Mouse (Mus musculus): Measurements from ENCODE around the gene Itgb7.
"Not testable (repeated sequence)": the region's sequence is repeated elsewhere in the genome, so short reads cannot be mapped to it uniquely, and the experiment has no call there.

Gene Itgb7

DNA sequence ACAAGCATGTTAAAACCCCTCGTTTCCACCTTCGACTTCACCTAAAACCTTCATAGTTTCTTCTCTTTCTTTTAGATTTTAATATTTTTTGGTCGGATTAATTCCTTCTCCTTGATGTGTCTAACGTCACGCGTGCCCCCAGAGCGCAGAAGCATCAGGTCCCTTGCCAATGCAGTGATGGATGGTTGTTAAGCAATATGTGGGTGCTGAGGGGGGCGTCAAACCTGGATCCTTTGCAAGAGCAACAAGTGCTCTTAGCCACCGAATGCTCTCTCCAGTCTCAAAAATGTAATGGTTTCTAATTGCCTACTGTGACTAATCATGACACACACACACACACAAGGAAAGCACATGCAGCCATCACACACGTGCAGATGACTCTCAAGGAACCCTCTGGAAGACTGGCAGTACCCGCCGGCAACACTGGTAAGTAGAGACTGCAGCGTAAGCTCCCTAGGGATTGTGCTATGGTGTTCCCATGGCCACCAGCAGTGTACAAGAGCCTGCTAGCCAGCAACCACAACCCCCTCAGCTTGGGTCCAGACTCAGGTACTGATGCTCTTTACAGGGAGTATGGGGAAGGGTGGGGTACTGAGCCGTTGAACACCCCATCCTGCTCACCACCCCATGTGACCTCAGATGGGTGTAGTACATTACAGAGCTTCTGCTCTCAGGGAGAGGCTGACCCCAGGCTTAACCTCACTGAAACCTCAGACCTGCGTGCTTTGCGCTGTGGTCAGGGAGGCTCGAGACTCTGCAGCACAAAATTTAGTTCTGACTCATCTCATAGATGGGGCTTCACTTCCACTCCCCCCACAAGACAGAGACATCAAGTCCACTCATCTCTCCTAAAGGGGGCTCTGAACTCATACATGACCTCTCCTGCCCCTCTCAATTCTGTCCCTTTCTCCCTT is 1.1 kb downstream of the Itgb7 start:
- peak; percentile 81 for DNase-seq (ENCODE audit: extremely low read depth, insufficient read length, low spot score)

DNA sequence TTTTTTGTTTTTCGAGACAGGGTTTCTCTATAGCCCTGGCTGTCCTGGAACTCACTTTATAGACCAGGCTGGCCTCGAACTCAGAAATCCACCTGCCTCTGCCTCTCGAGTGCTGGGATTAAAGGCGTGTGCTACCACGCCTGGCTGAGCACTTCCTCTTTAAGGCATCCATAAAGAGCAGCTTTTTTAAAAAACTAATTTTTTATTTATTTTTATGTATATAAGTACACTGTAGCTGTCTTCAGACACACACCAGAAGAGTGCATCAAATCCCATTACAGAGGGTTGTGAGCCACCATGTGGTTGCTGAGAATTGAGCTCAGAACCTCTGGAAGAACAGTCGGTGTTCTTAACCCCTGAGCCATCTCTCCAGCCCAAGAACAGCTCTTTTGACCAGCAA is 6.1 kb downstream of the Itgb7 start:
- DNase-seq (ENCODE audit: extremely low read depth, insufficient read length, low spot score): not testable (repeated sequence)

DNA sequence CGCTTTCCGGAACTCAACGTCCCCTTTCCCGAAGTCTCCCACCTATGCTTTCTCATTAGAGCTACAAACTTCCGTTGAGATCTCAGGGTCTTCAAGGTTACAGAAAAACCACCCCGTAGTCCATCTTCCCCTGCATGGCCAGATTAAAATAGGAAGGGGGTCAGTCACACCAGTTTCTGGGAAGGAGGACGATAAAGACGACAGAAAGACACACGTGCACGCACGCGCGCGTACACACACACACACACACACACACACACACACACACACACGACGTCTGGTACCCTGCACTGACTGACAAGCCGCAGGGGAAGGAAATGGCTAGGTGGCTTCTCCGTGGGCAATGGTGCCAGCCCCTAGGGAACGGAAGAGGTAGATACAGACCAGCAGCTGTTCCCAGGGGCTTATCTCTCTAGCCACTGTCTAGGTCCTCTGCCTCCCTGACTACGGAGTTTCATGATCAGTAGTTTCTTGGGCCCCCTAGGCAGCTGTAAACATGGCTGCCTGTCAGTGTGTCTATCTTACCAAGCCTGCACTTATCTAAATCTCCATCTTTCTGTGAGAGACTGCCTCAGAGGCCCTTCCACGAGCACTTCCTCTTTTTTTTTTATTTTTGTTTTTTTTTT is 6.6 kb downstream of the Itgb7 start:
- DNase-seq (ENCODE audit: extremely low read depth, insufficient read length, low spot score): no peak

DNA sequence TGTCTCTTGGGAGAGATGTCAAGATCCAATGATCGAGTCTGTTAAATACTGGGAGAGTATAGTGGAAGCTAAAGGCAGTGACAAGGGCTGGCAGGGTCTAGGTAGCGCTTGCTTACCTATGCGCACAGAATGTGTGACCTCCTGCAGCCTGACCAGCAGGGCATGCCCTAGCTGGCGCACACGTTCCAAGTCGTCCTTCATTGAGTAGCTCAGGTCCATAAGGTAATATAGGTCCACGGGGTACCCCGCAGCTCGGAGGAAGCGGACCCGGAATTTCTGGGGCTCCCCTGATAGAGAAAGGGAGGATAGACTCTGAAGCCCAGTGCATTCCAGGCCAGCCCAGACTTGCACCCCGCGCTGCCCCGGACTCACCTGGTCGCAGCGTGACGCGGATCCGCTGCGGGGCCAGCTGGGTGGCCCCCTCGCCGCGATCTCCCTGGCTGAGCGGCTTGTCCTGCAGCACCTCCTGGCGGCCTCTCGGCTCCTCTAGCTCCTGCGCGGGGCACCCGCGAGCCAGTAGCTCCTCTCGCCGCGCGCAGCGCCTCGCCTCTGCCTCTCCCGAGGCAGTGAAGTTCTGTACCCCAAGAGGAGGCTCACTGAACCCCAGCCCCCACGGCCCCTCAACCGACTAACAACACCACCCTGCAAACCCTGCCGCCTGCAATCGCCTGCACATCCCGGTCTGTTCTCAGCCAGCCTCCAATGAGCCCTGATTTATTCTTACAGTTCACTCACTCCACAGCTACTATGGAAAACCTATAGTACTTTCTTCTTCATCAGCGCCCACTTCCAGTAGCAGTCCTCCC is 7.4 kb downstream of the Itgb7 start:
- DNase-seq (ENCODE audit: extremely low read depth, insufficient read length, low spot score): peak; percentile 50

DNA sequence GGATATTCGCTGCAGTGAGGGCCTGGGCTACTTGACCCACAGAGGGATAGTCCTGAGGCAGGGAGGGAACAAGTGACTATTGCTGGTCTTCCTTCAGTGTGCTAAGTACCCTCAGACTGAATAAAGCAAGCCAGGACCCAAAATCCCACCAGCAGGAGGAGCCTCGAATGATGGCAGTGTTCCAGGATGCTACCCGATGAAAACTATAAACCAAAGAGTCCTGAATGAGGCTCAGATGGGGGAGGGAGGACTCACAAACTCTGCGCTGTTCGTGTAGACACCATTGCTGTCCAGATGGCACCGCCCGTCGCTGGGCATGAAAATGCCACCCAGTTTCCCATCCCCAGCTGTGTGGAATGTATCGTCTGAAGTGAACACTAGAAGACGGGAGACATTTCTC is 9.4 kb downstream of the Itgb7 start:
- DNase-seq (ENCODE audit: extremely low read depth, insufficient read length, low spot score): no peak

DNA sequence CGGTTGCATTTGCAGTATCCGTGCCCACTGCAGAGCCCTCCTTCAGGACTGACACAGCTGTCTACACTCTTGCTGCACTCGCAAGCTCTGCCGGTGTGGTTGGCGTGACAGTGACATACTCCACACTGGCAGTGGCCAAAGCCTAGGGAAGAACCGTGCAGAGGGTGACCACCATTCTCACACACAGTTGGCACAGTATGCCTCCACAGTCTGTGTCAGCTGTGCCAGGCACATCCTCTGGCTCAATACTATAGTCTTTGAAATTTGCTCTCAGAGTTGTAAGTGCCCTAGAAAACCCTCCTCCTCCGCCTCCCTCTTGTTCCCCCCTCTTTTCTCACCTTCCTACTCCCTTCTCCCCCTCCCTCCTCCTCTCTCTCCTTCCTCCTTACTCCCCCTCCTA is 14.4 kb downstream of the Itgb7 start:
- no peak for DNase-seq (ENCODE audit: extremely low read depth, insufficient read length, low spot score)

DNA sequence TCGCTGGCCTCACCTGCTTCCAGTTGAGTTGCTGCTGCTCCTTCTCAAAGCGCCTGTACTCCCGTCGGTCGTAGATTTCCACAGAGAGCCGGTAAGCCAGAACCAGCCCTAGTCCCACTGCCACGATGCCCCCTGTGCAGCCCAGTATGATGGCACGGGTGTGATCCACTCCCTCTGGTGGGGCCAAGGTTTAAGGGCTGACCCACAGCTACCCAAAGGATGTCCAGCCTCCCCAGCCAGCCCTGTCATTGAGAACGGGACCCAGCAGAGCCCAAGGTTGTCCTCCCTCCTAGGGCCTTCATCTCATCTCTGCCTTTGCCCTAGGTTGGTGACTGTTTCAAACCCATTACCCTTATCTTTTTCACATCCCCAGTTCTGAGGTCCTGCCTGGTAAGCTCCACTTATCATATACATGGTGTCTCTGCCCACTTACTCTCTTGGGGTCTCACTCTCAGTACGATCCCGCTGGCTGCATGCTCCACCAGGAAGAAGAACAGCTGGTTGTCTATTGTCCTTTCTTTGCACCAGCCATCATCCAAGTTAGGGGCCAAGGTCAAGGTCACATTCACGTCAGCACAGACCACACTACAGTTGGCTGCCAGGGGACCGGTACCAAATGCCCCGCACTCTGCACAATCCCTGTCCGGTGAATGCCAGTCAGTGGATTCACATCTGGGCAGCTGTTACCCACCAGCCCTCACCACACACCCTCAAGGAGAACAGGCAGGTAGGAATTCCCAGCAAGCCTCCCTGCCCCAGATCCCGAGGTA is 15.1 kb downstream of the Itgb7 start:
- no peak for DNase-seq (ENCODE audit: extremely low read depth, insufficient read length, low spot score)

DNA sequence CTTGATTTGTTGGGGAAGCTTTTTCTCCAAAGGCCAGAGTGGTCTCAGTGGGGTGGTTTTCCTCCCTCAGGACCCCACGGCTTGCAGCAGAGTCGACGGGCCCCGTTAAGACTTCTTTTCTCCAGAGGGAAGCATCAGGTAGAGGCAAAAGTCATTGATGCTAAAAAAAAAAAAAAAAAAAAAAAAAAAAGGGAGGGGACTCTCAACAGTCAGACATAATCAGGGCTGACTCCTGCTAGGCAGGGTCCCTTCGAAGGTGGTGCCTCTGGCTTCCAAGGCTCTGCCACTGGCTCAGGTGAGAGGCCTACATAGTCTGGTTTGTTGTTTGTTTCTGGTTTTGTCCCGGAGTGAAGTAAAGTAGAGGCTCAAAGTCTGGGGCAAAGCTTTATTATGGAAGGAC is 16.1 kb downstream of the Itgb7 start:
- no peak for DNase-seq (ENCODE audit: extremely low read depth, insufficient read length, low spot score)

DNA sequence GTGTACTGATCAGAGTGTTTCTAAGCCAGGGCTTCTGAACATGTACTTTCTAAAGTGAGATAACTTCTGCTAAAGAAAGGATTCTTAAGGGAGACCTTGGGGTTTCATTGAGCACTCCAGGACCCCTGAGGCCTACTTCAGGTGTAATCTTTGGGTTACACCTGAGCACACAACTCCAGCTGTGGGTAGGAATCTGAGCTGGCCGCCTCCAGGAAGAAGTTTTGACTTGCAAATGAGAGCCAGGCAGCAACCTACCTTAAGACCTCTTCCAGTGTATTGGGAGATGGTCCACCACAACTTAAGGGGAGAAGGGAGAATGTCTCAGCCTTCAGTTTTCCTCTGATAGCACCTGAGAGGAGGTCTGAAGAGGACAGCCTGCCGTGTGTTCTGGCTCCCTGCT is 17.6 kb downstream of the Itgb7 start:
- DNase-seq (ENCODE audit: extremely low read depth, insufficient read length, low spot score): no peak

DNA sequence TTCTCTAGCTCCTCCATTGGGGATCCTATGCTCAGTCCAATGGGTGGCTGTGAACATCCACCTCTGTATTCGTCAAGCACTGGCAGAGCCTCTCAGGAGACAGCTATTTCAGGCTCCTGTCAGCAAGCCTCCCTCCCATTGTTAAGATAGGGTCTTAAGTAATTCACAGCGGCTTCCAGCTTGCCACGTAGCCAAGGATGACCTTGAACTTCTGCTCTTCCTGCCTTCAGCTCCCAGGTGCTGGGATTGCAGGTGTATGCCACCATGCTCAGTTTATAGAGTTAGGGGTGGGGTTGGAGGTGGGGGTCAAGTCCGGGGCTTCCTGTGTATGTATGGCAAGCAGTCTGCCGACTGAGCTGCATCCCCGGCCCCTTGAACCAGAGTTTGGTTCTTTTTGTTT is 19.8 kb downstream of the Itgb7 start:
- no peak for DNase-seq (ENCODE audit: extremely low read depth, insufficient read length, low spot score)

DNA sequence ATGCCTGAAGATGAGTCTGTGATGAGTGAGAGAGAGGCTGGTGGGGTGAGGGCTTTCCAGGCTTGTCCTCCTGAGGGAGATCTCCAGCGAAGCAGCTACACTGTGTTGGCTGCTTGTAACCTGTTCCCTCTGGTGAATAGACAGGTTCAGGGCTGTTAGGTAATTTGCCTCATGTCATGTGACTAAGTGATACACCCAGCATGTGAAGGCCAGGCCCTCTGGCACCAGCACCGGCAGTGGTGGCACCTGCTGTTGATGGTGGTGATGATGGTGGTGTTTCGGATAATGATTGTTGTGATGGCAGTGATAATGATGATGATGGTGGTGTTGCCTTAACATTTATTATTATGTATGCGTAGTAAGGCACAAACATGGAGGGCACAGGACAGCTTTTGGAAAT is 20.9 kb downstream of the Itgb7 start:
- DNase-seq (ENCODE audit: extremely low read depth, insufficient read length, low spot score): no peak

DNA sequence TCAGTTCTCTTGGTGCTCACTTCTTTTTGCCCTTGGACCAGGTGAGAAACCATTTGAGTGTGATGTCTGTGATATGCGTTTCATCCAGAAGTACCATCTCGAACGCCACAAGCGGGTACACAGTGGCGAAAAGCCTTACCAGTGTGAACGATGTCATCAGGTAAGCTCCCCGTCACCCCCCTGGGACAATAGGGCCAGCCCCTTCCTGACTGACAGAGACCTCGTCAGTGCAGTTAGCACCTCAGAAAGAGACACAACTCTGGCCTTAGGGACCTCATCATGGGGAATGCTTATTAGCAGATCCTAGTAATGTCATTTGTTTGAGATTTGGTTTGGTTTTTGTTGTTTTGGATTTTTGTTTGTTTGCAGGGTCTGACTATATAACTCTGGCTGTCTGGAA is 22.6 kb downstream of the Itgb7 start:
- DNase-seq (ENCODE audit: extremely low read depth, insufficient read length, low spot score): no peak

DNA sequence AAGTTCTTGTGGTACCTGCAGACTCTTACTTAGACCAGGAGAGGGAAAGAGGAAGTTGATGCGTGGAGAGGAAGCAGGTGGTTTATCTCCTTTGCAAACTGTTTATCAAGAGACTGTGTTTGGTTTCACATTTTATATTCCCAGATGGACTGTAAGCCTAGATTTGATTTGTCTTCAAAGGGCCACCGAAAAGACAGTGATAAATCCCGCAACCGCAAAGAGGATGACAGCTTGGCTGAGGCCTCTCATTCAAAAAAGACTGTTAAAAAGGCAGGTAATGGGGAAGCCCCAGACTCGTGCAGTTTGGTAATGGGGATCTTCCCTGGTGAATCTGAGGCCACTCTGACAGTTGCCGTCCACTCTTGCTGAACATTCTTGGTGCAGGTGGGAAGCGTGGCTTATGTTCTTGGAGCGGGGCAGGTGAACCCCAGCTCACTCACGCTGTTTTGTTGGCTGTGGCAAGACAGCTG is 23.6 kb downstream of the Itgb7 start:
- no peak for DNase-seq (ENCODE audit: extremely low read depth, insufficient read length, low spot score)

DNA sequence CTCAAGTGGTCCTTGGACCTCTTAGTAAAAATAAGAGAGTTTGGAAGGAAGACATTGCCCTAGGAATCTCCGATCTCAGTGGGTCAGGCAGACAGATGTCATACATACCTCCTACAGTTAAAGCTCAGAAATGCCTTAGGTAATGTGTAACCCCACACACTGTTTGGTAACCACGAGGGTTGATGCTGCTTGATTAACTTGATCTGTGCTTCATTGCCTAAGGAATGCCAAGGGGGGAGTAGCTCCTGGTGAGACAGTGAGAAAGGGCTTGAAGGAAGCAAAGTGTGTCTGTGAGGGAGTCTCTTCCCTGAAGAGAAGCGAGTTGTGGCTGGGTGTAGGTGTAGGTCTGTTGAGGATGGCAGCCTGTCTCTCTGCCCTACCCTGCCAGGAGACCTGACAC is 24.4 kb downstream of the Itgb7 start:
- DNase-seq (ENCODE audit: extremely low read depth, insufficient read length, low spot score): no peak

DNA sequence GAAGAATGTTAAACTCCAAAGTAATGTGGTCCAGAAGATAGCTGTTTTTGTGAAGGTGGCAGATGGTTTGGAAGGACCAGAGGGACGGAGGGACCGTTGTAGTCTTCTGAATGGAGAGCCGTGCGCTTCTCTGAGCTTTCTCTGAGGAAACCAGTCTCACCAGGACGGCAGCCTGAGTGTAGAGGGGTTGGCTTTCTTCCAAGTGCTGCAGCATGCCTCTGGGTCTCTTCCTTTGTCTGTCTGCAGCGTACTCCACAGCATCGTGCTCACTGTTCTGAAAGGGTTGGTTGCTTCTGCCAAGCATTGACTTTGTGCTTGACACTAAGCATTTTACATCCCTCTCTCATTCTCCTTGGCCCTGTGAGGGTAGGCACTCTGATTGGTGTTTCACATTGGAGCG is 26.0 kb downstream of the Itgb7 start:
- DNase-seq (ENCODE audit: extremely low read depth, insufficient read length, low spot score): no peak

DNA sequence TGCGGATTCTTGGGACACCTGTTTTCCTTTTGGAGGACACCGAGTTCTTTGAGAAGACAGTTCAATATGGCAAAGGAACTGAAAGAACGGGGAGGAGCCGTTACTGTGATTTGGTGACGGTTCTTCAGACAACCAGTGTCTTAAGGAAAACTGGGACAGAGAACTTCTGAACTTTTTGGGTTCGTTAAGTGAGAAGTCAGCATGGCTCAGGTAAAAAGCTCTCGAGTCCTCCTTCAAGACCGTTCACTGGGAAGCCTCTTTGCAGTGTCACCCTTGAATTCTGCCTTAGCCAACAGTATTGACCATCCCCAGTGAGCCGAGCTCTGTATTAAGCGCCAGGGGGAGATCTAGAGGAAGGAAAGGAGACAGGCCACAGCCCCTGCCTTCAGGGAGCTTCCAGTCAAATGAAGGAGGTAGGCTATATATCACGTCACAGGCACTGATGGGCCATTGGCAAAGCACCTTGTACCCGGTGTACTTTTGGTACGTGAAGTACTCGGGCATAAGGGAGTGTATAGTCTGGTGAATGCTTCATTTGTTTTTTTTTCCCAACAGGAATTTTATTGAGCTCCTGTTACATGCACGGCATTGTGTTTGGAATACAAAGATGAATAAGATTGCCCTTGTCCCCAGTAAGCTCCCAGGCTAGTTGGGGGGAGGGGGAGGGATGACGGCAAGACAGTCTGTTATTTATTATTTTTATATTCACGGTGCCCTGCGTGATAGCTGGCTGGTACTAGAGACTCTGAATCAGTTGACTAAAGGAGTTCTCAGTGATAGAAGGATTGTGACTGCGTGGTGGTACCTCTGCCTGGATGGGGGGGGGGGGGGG is 26.9 kb downstream of the Itgb7 start, which contains the start of gene Csad:
Csad (minus strand) TSS at position 51 of the 832 bp plus-strand sequence.
- DNase-seq (ENCODE audit: extremely low read depth, insufficient read length, low spot score): no peak

DNA sequence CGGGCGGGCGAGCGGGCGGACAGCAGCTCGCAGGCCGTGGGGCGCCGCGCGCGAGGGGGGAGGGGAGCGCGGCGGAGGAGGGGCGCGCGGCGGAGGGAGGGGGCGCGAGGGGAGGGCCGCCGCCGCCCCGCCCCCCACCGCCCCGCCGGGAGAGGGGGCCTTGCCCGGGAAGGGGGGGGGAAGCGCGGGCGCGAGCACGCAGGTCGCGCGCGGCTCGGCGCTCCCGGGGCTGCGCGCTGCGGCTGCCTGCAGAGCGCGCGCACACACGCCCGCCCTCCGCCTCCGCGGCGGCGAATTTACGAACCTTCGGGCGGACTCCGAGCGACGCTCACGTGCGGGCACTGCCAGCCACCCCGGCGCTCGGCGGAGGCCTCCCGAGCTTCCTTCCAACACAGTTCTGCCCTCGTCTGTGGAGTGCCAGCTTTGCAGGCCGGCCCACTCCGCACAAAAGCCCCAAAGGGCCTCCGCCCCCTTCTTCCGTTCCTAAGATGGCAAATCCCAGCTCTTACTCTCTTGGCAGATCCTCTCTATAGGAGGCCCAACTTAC is 27.8 kb downstream of the Itgb7 start:
- DNase-seq (ENCODE audit: extremely low read depth, insufficient read length, low spot score): peak; percentile 83

DNA sequence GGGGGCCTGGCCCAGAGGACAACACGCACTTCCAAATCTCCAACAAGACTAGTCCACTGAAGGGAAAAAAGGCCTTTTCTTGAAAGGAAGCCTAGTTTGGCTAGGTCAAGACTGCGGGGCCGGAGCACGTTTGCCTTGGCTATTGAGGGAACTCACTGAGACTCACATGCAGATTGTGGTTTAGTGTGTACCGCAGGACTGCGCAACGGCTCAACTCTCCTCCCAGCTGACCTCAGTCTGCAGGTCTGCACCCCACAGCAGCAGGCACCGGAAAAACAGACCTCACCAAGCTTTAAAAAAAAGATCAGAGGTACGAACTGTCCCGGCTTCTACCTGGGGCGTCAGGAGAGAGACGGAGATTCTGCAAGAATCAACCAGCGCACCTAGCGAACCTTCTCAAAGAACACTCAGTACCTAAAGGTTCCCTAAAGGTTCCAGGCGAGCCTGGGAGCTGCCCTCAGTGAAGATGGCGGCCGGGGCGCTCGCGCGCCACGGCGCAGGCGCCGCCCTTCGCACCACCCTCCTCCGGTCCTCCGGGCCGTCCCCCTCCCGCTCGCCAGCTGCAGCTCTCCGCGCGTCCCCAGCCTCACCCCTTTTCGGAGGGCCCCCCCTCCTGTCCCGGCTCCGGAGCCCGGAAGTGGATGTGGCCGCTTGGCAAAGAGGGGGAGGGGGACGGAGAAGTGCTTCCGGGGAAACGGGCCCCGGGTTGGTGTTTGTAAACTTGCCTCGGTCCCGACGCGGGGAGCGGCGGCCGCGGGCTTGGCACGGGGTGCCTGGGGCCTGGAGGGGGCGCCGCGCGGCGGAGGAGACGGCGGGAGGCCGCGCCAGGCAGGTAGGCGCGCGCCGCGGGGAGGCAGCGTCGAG is 28.5 kb downstream of the Itgb7 start, which contains the start of gene Zfp740:
Zfp740 (plus strand) TSS at position 279 of the 864 bp plus-strand sequence.
- DNase-seq (ENCODE audit: extremely low read depth, insufficient read length, low spot score): peak; percentile 98

Data from 3134 (cell line).